ENCODE assay signal across 31 mouse cellular contexts in genomic region chr14:13389954-13390353, GRCm38 (mm10).
DNase-seq lines count a peak whose midpoint lies in the region; ATAC-seq and TF ChIP-seq lines count a peak whose summit lies in the region.
"Had no signal": no experiment of that assay in that cellular context is flagged by ENCODE, and none has a peak within 500 bp of the region (broad histone marks: within the 10 kb centered on the region; RNA-seq: fewer than 3 reads in every experiment).

No protein-coding gene starts in this region.

- no peak overlapping the region for H3K4me3 ChIP-seq in forebrain, embryonic 14.5 days (ENCODE audit: low read depth, low read length)
- no peak overlapping the region for H3K4me3 ChIP-seq in forebrain, embryonic 16.5 days (replicated peaks; ENCODE audit: low read length)
- H3K4me3 ChIP-seq in midbrain, embryonic 13.5 days (replicated peaks), result no peak overlapping the region
- no peak overlapping the region for H3K4me3 ChIP-seq in midbrain, embryonic 11.5 days (ENCODE audit: low read depth, low read length)
- no peak overlapping the region for H3K4me3 ChIP-seq in midbrain, postnatal 0 days (ENCODE audit: low read depth, low read length)
- H3K4me3 ChIP-seq in layer of hippocampus, adult 2 months, result no peak overlapping the region
- H3K4me3 ChIP-seq: embryonic facial prominence, embryonic 13.5 days; forebrain, embryonic 12.5 days; gastrocnemius, adult 2 months; heart, adult 2 months; heart, embryonic 13.5 days; hindbrain, embryonic 12.5 days; left cerebral cortex, adult 2 months; limb, embryonic 12.5 days; liver, embryonic 15.5 days; neural tube, embryonic 12.5 days had no signal

- intact Hi-C loops in heart, postnatal 14 days (cut with DNase I), result no loop called here

- no peaks in the 10 kb centered on the region for H3K4me1 ChIP-seq in forebrain, embryonic 14.5 days (ENCODE audit: control insufficient read depth, insufficient read depth, low read length)
- no peaks in the 10 kb centered on the region for H3K4me1 ChIP-seq in forebrain, embryonic 16.5 days (replicated peaks; ENCODE audit: control insufficient read depth, insufficient read depth, low read length)
- no peaks in the 10 kb centered on the region for H3K4me1 ChIP-seq in midbrain, embryonic 13.5 days (replicated peaks)
- H3K4me1 ChIP-seq in midbrain, embryonic 11.5 days (ENCODE audit: control insufficient read depth, insufficient read depth, low read length), result no peaks in the 10 kb centered on the region
- H3K4me1 ChIP-seq in midbrain, postnatal 0 days (ENCODE audit: insufficient read depth, low read length), result no peaks in the 10 kb centered on the region
- H3K4me1 ChIP-seq: embryonic facial prominence, embryonic 13.5 days; forebrain, embryonic 12.5 days; heart, embryonic 13.5 days; hindbrain, embryonic 12.5 days; limb, embryonic 12.5 days; liver, embryonic 15.5 days; neural tube, embryonic 12.5 days had no signal

- no peaks in the 10 kb centered on the region for H3K27me3 ChIP-seq in forebrain, embryonic 14.5 days (replicated peaks; ENCODE audit: control insufficient read depth, insufficient read depth, low read length)
- H3K27me3 ChIP-seq in forebrain, embryonic 16.5 days (replicated peaks; ENCODE audit: control insufficient read depth, insufficient read depth, low read length), result no peaks in the 10 kb centered on the region
- no peaks in the 10 kb centered on the region for H3K27me3 ChIP-seq in midbrain, embryonic 13.5 days
- H3K27me3 ChIP-seq in midbrain, embryonic 11.5 days (ENCODE audit: control insufficient read depth, insufficient read depth, low read length), result no peaks in the 10 kb centered on the region
- no peaks in the 10 kb centered on the region for H3K27me3 ChIP-seq in midbrain, postnatal 0 days (ENCODE audit: insufficient read depth, low read length)
- H3K27me3 ChIP-seq: embryonic facial prominence, embryonic 13.5 days; forebrain, embryonic 12.5 days; heart, embryonic 13.5 days; hindbrain, embryonic 12.5 days; limb, embryonic 12.5 days; liver, embryonic 15.5 days; neural tube, embryonic 12.5 days; Patski had no signal

- TF ChIP-seq CTCF in midbrain, postnatal 0 days (IDR thresholded peaks at IDR 0.05), result no peak
- no peak for TF ChIP-seq CTCF in layer of hippocampus, adult 2 months (conservative IDR thresholded peaks at IDR 0.05)

- DNase-seq in forebrain, embryonic 14.5 days (ENCODE audit: low spot score), result peak; percentile 43
- no peak for DNase-seq in midbrain, embryonic 11.5 days (ENCODE audit: low spot score, missing footprints)
- peak; percentile 5 for DNase-seq in ZHBTc4 (ENCODE audit: low read depth, low spot score)
- DNase-seq in midbrain, postnatal 0 days (ENCODE audit: low spot score), result peak; percentile 35
- no peak for DNase-seq in layer of hippocampus, adult 2 months (ENCODE audit: low spot score in 2 of 2)
- no peak for DNase-seq in heart, postnatal 14 days
- DNase-seq: adrenal gland, postnatal 25 days; cerebellum, adult 2 months; cerebellum, postnatal 14 days; gastrocnemius, adult 2 months; gastrocnemius, postnatal 36 days; heart, adult 2 months; kidney, adult 11 months; kidney, postnatal 25 days; lung, embryonic 14.5 days; lung, postnatal 14 days; right cerebral cortex, adult 18-20 months; spleen, adult 18-20 months; thymus, postnatal 14 days had no signal

- 81% methylated on average over 5 of the region's 5 CpGs for WGBS in forebrain, embryonic 14.5 days
- 77% methylated on average over 5 of the region's 5 CpGs for WGBS in forebrain, embryonic 16.5 days
- WGBS in midbrain, embryonic 13.5 days, result 81% methylated on average over 5 of the region's 5 CpGs
- 81% methylated on average over 5 of the region's 5 CpGs for WGBS in midbrain, embryonic 11.5 days
- 69% methylated on average over 5 of the region's 5 CpGs for WGBS in midbrain, postnatal 0 days

- no peak overlapping the region for H3K4me2 ChIP-seq in forebrain, embryonic 14.5 days (ENCODE audit: low read length)
- H3K4me2 ChIP-seq in forebrain, embryonic 16.5 days (ENCODE audit: low read length), result no peak overlapping the region
- H3K4me2 ChIP-seq in midbrain, embryonic 13.5 days (replicated peaks), result no peak overlapping the region
- no peak overlapping the region for H3K4me2 ChIP-seq in midbrain, embryonic 11.5 days
- no peak overlapping the region for H3K4me2 ChIP-seq in midbrain, postnatal 0 days (ENCODE audit: low read depth, low read length, poor library complexity, severe bottlenecking)
- H3K4me2 ChIP-seq: embryonic facial prominence, embryonic 13.5 days; forebrain, embryonic 12.5 days; heart, embryonic 13.5 days; hindbrain, embryonic 12.5 days; limb, embryonic 12.5 days; liver, embryonic 15.5 days; lung, embryonic 14.5 days; neural tube, embryonic 12.5 days had no signal

- no peaks in the 10 kb centered on the region for H3K9me3 ChIP-seq in forebrain, embryonic 14.5 days (replicated peaks; ENCODE audit: control insufficient read depth, low read length)
- no peaks in the 10 kb centered on the region for H3K9me3 ChIP-seq in forebrain, embryonic 16.5 days (ENCODE audit: control insufficient read depth, low read length)
- no peaks in the 10 kb centered on the region for H3K9me3 ChIP-seq in midbrain, embryonic 13.5 days
- H3K9me3 ChIP-seq in midbrain, embryonic 11.5 days (ENCODE audit: control insufficient read depth, low read length), result no peaks in the 10 kb centered on the region
- no peaks in the 10 kb centered on the region for H3K9me3 ChIP-seq in midbrain, postnatal 0 days (ENCODE audit: low read length)
- H3K9me3 ChIP-seq: embryonic facial prominence, embryonic 13.5 days; forebrain, embryonic 12.5 days; heart, embryonic 13.5 days; hindbrain, embryonic 12.5 days; limb, embryonic 12.5 days; liver, embryonic 15.5 days; neural tube, embryonic 12.5 days had no signal

- no peak overlapping the region for H3K27ac ChIP-seq in forebrain, embryonic 14.5 days (ENCODE audit: low read depth, low read length)
- no peak overlapping the region for H3K27ac ChIP-seq in forebrain, embryonic 16.5 days (ENCODE audit: low read length)
- H3K27ac ChIP-seq in midbrain, embryonic 13.5 days, result no peak overlapping the region
- H3K27ac ChIP-seq in midbrain, embryonic 11.5 days (ENCODE audit: low read depth, low read length), result no peak overlapping the region
- no peak overlapping the region for H3K27ac ChIP-seq in midbrain, postnatal 0 days (ENCODE audit: low read depth, low read length)
- H3K27ac ChIP-seq in layer of hippocampus, adult 2 months, result no peak overlapping the region
- H3K27ac ChIP-seq: embryonic facial prominence, embryonic 13.5 days; forebrain, embryonic 12.5 days; gastrocnemius, adult 2 months; heart, adult 2 months; heart, embryonic 13.5 days; hindbrain, embryonic 12.5 days; left cerebral cortex, adult 2 months; limb, embryonic 12.5 days; liver, embryonic 15.5 days; neural tube, embryonic 12.5 days had no signal

- ATAC-seq in forebrain, embryonic 14.5 days, result no peak
- no peak for ATAC-seq in forebrain, embryonic 16.5 days
- ATAC-seq in midbrain, embryonic 13.5 days, result 0 out of 2 replicates have a peak, but pooled peaks have one; percentile 40
- ATAC-seq in midbrain, embryonic 11.5 days (ENCODE audit: low FRiP score), result no peak
- peak; percentile 60; the same call in 1 of the 2 replicates for ATAC-seq in midbrain, postnatal 0 days (ENCODE audit: low FRiP score)
- ATAC-seq: inflammation-experienced regulatory T-cells, adult 6 months; Patski had no signal

- H3K36me3 ChIP-seq in forebrain, embryonic 14.5 days (ENCODE audit: control insufficient read depth, insufficient read depth, low read length), result no peaks in the 10 kb centered on the region
- no peaks in the 10 kb centered on the region for H3K36me3 ChIP-seq in forebrain, embryonic 16.5 days (ENCODE audit: control insufficient read depth, insufficient read depth)
- no peaks in the 10 kb centered on the region for H3K36me3 ChIP-seq in midbrain, embryonic 13.5 days
- no peaks in the 10 kb centered on the region for H3K36me3 ChIP-seq in midbrain, embryonic 11.5 days (ENCODE audit: control insufficient read depth, insufficient read depth, low read length)
- no peaks in the 10 kb centered on the region for H3K36me3 ChIP-seq in midbrain, postnatal 0 days (ENCODE audit: insufficient read depth, low read length)
- H3K36me3 ChIP-seq: embryonic facial prominence, embryonic 13.5 days; forebrain, embryonic 12.5 days; heart, embryonic 13.5 days; hindbrain, embryonic 12.5 days; limb, embryonic 12.5 days; liver, embryonic 15.5 days; neural tube, embryonic 12.5 days had no signal

- H3K9ac ChIP-seq in forebrain, embryonic 14.5 days (ENCODE audit: low read length), result no peak overlapping the region
- H3K9ac ChIP-seq in forebrain, embryonic 16.5 days (replicated peaks; ENCODE audit: low read depth, low read length), result no peak overlapping the region
- no peak overlapping the region for H3K9ac ChIP-seq in midbrain, embryonic 13.5 days (replicated peaks)
- H3K9ac ChIP-seq in midbrain, embryonic 11.5 days (ENCODE audit: low read length), result no peak overlapping the region
- H3K9ac ChIP-seq in midbrain, postnatal 0 days (replicated peaks; ENCODE audit: low read length, poor library complexity, severe bottlenecking), result no peak overlapping the region
- H3K9ac ChIP-seq: embryonic facial prominence, embryonic 13.5 days; forebrain, embryonic 12.5 days; heart, embryonic 13.5 days; hindbrain, embryonic 12.5 days; limb, embryonic 12.5 days; liver, embryonic 15.5 days; lung, embryonic 14.5 days; neural tube, embryonic 12.5 days had no signal

Comparison
In these comparisons a context has a peak if more than half of its experiments do, and no peak if none do; other contexts are left out.
1. ATAC-seq: peak in midbrain, embryonic 13.5 days (single experiment) and midbrain, postnatal 0 days (single experiment); none in forebrain, embryonic 14.5 days (single experiment), forebrain, embryonic 16.5 days (single experiment) and midbrain, embryonic 11.5 days (single experiment).
2. DNase-seq: peak in forebrain, embryonic 14.5 days (single experiment), ZHBTc4 (single experiment) and midbrain, postnatal 0 days (single experiment); none in midbrain, embryonic 11.5 days (single experiment), layer of hippocampus, adult 2 months (0 of 2) and heart, postnatal 14 days (0 of 2).